Mouse (Mus musculus): ENCODE data around the gene Tfap2c.

The Tfap2c gene

DNA sequence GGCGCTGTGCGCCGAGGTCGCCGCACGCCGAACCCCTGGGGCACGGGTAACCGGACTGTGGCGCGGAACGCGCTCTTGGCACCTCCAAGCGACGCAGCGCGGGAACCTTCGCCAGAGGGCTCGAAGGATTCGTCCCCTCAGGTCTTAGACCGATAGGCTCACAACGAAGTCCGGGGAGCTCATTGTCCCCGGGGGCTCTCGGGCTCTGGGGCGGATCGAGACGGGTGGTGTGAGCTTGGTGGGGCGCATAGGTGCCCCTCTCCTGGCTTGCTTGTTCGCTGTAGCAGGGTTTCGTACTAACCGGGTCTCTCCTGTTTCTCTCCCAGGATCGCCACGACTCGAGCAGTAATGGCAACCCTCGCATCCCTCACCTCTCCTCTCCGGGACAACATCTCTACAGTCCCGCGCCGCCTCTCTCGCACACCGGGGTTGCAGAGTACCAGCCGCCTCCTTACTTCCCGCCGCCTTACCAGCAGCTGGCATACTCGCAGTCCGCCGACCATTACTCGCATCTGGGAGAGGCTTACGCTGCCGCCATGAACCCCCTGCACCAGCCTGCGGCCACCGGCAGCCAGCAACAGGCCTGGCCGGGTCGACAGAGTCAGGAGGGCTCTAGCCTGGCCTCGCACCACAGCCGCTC is 1.8 kb downstream of the Tfap2c start:
- in situ Hi-C loops (cut with MboI, MseI): no loop called here

DNA sequence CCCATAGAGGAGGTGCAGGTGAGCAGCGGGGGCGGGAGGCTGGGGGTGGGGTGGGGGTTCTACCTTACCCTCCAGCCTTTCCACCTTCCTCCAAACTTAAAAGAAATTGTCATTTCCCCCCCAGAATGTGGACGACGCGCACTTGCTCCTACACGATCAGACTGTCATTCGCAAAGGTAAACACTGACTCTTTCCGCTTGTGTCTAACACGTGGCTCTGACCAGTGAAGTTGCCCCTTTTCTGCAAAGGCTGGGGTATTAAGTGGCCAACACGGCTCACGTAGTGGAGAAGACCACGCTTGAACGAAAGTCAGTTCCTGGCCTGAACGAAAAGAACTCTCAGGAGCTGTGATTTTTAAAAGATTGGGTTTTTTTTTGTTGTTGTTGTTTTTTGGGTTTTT is 2.5 kb downstream of the Tfap2c start:
- in situ Hi-C loops (cut with MboI, MseI): no loop called here

DNA sequence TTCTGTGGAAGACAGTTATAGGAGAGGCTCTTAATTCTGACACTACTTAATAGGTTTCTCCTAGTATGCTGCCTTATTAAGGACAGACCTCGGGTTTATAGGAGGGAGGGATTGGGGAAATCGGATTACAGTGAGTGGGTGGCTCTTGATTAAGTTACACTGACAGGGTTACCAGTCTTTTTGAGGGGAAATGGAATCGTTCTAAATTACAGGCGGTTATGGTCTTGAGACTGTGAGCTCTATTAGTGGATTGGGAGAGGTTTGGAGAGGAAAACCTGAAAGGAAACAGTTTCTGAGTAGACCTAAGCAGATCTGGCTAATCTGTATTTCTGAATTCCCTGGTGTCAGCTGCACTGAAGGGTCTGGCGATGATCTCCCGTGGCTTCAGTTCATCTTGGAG is 3.3 kb downstream of the Tfap2c start:
- in situ Hi-C loops (cut with MboI, MseI): no loop called here

DNA sequence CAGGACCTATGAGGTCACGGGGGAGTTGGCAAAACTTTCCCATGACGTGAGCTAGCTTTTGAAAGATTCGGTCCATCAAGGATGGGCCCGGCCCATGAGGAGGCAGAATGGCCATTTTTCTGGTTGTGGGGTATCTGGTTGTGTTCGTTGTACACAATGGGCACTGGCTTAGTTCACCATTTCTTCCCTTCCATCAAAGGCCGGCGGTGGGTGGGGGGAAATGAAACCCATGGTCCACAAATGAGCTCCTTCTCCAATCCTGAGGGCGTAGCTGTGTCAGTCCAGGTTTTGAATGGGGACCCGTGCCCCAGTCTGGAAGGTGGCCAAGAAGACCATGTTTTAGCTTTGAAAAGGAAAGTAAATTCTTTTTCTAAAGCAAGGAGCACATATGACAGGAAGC is 4.8 kb downstream of the Tfap2c start:
- in situ Hi-C loops (cut with MboI, MseI): no loop called here

DNA sequence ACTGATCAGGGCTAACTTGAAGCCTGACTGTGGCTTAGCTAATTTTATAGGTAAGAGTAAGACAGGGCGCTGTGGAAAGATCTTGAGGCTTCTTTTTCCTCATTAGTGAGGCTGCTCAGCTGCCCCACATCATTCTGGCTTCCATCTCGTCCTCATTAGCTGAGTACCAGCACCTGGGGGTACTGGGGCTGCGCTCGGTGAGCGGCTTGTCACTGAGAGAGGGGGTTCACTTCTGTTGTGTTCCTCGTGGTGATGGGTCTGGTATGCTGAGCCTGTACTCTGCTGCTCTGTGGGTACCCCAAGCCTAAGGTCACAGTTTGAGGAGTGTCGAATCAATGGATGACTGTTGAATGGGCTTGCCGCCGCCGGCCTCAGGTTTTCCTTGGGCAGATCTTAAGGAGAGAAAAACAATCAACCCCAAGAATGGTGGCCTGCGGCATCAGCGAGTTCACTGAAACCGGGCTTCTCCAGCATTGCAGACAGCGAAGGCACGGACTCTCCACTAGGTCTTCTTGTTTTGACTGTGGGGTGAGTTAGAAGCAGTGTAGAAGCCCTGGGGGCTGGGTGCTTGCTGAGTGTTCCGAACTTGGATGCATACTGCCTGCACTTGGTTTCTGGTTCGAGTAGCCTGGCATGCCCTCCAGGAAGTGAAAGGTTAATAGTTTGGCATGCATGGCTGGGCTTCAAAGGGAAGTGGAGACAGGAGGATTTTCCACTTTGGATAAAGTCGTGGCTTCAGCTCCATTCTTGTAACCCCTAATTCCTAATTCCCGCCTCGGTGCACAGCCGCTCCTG is 9.5 kb downstream of the Tfap2c start:
- in situ Hi-C loops (cut with MboI, MseI): no loop called here

DNA sequence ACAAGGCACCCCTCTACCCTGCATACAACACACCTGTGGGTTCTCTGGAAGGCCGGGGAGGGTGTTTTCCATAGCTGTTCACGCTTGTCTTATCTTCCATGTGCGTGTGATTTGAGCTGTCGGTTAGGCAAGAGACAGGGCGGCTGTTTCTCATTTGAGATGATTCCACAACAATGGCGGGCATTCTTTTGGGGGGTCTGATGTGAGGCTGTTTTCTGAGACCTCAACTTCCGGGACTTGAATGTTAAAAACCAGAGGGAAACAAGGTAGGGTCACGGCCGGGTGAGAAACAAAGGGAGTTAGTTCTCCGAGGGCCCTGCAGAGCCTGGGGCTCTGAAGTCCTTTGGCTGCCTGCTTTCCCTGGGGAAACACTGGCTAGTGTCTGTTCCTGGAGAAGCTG is 11.6 kb downstream of the Tfap2c start:
- in situ Hi-C loops (cut with MboI, MseI): no loop called here

DNA sequence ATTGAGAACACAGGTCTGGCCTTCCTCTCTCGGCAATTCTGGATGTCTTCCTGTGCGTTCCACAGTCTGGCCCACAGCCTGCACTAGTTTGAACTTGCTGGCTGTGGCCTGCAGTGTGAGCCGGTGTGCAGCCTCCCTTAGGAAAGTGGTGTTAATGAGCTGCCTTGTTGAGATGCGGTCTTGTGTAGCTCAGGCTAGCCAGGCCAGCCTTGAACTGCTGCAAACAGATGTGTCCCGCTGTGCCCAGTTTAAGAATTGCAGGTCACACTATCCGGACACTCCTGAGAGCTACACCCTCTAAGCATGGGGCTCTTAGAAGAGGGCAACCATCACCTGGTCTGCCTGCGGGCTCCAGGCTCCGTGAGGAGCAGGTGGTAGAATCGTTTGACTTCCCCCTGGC is 18.4 kb downstream of the Tfap2c start:
- in situ Hi-C loops (cut with MboI, MseI): no loop called here

DNA sequence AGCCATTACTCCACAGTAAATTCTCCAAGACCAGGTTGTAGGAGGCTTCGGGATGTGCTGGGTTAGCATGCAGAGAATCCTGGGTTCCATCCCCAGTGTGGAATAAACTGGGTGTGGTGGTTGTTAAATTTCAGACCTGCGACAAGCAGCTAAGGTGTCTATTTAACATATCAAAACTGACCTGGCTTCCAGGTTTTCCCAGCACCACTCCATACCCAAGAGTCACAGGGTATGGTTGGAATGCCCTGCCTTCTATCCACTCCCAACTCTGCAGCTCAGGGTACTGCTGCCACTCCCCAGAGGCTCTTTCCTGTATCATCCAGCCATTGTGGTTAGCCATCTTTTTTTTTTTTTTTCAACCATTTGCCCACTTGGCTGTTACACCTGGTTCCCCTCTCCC is 19.1 kb downstream of the Tfap2c start:
- in situ Hi-C loops (cut with MboI, MseI): no loop called here

DNA sequence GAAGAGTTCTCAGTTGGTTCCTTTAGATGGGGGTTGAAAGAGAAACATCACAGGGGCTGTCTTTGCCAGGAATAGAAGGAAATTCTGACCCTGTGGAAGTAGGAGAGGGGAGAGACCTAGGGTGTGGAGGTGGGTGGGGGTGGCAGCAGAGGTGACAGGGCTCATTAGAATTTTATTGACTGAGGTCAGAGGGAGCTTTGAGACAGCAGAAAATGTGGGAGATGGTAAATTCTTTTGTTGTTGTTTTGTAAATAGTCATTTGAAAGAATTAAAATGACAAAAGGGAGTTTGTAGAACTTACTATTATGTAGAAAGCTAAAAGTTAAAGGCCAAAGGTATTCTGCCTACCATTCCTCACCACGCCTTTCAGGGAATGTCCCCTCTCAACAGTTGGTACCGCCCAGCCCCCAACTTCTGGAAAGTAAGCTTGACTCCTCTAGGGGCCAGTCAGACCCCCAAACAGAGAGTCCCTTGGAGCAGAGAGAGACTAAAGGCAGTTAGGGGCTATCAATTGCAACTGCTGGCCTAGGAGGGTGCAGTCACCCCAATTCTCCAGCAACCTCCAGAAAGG is 27.9 kb downstream of the Tfap2c start:
- in situ Hi-C loops (cut with MboI, MseI): loop anchor here (25.0 kb wide), 1 partner anchor 1060 kb away; no protein-coding TSS in a partner anchor

DNA sequence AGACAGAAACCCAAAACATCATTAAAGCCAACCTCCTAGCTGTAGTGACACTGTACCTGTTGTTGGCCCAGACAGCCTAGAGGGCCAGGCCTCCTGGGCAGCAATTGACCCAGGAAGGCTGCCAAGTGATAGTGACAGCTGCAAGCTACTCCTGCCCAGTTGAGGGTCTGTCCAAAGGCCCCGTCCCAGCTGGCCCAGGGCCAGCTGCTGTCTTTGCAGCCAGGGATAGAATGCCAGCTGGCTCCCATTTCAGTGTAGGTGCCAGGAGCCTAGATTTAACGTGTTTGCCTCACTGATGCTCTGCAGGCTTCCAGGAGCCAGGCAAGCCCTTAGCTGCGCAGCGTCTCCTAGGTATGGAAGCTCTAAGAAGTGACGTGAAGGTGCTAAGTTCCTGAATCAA is 29.8 kb downstream of the Tfap2c start:
- in situ Hi-C loops (cut with MboI, MseI): loop anchor here (25.0 kb wide), 1 partner anchor 1058 kb away; no protein-coding TSS in a partner anchor

DNA sequence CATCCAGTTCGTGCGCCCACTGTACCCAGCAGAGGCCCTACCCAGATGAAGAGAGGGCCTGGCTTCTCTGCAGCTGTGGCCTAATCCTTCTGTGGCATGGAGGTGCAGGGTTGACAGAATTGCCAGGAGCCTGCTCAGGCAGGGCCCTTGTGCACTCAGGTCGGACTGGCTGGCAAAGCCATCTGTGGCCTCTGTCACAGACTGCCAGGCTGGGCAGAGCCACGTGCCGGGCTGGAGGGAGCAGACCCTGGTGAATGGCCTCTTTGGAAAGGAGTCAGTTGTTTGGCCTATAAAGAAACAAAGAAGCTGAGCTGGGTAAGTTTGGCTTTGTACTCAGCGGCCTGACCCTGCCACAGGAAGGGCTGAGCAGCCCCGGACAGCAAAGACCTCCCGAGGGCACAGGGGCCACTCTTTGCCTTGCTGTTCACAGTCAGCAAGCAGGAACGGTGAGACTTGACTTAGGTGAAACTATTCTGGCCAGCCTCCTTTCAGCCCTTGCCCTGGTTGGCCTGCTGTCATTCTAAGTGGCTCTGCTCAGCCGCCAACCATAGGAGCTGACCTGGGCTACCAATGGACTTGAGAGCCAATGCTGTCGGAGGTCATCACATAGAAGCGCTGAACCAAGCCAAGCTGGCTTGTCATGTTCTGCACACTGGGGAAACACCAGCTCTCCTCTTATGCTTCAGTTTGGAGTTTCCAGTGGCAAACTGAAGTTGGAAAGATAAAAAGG is 31.3 kb downstream of the Tfap2c start:
- in situ Hi-C loops (cut with MboI, MseI): loop anchor here (25.0 kb wide), 1 partner anchor 1057 kb away; no protein-coding TSS in a partner anchor

DNA sequence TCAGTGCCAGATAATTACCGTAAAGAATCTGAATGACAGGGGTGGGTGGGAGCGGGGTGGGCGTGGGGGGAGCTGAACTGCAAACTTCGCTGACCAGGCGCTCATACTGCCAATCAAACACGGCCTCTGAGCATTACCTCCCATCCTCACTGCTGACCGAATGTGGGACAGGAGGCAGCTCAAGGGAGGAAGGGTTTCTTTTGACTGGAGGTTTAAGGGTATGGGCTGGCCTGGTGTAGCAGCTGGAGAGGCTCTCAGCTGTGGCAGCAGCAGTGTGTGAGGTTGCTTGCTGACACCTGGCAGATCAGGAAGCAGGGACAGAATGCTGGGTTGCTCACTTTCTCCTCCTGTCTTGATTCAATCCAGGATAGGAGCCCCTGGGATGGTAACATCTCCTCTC is 33.9 kb downstream of the Tfap2c start:
- in situ Hi-C loops (cut with MboI, MseI): loop anchor here (25.0 kb wide), 1 partner anchor 1054 kb away; no protein-coding TSS in a partner anchor

DNA sequence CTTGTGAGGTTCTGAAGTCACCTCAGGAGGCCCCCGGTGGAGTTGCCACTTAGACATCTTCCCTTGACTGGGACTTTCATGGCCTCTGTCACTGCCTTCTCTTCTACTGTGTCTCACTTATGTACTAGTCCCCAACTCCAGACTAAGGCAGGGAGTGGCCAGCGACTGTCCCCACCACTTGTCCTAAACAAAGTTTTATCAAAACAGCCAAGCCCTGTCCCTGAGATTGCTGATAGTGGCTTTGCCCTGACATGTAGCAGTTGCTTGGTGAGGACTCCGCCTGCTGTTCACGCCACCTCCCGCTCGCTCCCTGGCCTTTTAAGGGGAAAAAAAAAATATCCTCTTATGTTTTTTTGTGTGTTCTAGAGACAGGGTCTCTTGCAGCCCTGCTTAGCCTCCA is 35.9 kb downstream of the Tfap2c start:
- in situ Hi-C loops (cut with MboI, MseI): loop anchor here (25.0 kb wide), 1 partner anchor 1052 kb away; no protein-coding TSS in a partner anchor

DNA sequence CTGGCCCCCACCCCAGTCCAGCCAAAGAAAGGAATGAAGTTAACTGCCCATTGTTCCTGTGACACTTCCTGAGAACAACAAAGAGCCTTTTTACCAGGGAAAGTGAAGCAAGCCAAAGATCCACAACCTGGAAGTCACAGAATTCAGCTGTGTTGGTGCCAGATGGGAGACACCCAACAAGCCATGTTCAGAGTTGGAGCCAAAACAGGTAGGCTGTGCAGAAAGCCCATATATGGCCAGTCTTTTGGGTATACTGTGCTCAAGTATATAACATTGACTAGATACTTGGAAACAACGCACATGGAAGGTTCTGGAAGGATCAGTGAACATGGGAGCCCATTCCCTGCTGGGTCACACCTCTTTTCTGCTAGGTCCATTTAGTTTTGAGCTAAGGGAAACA is 39.7 kb downstream of the Tfap2c start:
- in situ Hi-C loops (cut with MboI, MseI): loop anchor here (25.0 kb wide), 1 partner anchor 1048 kb away; no protein-coding TSS in a partner anchor

DNA sequence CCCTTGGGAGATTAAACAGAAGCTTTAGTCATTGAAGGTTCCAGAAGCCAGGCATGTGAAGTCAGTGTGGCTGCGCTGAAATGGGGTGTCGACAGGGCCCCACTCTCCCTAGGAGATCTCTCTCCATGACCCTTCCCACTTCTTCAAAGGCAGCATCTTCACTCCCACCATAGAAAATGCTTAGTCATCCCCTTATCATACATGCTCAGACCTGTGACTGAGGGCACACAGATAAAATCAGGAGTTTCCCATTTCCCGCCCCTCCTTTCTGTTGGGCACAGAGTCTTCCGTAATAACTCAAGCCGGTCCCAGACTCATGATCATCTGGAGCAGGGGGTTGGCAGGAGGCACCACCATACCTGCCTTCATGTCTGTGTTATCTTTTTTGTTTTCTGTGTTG is 41.4 kb downstream of the Tfap2c start:
- in situ Hi-C loops (cut with MboI, MseI): loop anchor here (25.0 kb wide), 1 partner anchor 1046 kb away; no protein-coding TSS in a partner anchor

DNA sequence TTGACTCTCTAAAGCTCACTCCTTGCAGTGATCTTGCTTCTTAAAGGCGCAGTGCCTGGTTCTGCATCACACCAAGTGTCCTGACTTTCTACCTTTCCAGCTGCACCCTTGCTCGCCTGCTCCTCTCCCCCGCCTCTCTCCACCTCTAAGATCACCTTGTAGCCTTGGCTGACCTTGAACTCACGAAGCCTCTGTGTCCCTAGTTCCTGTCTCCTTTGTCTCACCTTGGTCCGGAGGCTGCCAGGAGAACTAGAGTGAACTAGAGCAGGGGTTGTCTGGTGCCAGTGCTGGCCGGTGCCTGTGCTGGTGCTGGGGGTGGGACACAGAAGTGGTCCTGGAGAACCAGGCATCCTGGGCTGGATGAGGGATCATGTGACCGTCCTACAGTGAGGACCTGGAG is 44.9 kb downstream of the Tfap2c start:
- in situ Hi-C loops (cut with MboI, MseI): loop anchor here (25.0 kb wide), 1 partner anchor 1043 kb away; no protein-coding TSS in a partner anchor

DNA sequence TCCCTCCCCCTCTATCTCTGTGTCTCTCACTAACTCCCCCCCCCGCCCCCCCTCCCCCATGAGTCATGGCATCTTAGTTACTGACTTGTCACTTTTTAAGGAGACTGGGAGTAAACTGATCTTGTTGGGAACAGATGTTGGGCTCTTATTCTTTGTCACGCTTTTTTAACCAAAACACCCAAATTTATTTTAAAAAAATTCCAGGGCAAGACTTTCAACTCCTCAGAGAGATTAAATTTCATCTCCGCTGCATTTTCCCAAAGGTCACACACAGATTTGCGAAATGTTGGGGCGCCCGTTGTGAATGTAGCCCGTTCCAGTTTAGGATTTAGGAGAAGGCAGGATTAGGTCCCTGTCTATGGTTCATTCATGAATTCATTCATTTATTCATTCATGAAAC is 47.7 kb downstream of the Tfap2c start:
- in situ Hi-C loops (cut with MboI, MseI): loop anchor here (25.0 kb wide), 1 partner anchor 1040 kb away; no protein-coding TSS in a partner anchor

DNA sequence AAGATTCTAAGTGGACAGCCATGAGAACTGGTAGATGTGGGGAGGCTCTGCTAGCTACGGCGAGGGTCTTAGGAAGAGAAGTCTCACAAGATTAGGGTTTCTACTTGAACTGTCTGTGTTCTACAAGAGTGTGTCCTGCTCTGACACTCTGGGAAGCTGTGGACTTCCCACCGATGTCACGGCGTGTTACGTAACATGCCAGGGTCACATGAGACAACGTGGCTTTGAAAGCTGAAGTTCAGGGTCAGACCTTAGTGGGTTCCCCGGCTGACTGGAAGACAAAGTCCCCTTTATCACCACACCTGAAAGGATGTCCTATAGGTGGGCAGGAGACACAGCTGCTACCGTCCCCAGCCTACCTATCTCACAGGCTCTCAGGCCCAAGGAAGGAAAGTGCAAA is 48.5 kb downstream of the Tfap2c start:
- in situ Hi-C loops (cut with MboI, MseI): loop anchor here (25.0 kb wide), 1 partner anchor 1039 kb away; no protein-coding TSS in a partner anchor

DNA sequence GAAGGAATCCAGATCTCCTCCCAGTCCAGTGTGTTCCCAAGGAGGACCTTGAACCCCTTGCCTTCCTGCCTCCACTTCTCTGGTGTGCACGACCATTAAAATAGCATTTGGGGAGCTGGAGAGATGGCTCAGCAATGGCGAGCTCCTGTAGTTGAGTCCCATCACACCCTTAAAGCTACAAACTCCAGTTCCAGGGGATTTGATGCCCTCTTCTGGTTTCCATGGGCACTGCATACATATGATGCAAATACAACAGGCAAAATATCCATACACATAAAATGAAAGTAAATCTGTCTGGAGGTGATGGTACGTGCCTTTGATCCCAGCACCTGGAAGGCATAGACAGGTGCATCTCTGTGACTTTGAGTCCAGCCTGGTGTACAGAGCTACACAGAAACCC is 55.2 kb downstream of the Tfap2c start:
- in situ Hi-C loops (cut with MboI, MseI): no loop called here

DNA sequence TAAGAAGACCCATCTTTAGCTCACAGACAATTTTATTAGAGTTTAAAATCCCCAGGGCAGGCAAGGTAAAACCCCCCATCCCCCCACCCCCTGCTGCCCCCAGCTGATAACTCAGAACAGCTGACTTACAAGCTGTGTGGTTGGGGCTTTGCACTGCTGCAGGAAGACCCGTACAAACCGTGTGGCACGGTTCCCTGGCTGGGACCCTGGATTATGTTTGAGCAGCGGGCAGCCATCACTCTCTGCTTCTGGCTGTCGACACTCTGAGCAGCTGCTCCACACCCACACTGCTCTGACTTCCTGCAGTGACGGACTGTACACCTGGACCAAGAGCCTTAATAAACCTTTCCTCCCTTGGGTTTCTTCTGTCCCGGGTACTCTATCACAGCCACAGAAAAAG is 56.2 kb downstream of the Tfap2c start:
- in situ Hi-C loops (cut with MboI, MseI): no loop called here

DNA sequence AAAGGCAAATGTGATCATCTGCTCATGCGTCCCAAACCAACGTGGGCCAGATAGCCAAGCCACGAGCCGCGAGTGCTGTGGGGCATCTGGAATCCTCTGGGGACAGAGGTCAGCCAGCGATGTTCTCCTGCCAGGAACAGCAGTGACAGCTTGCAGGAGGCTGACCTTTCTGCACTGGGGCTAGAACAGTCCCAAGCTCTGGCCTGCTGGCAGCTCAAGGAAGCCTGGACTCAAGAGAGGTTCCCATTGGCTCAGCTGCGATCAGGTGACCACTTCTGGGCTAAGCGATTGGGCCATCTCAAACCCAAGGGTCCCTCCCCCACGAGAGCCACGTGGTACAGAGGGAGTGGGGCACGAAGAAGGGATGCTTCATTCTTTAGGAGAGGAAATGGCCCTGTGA is 58.3 kb downstream of the Tfap2c start:
- in situ Hi-C loops (cut with MboI, MseI): no loop called here
